Mouse (Mus musculus): ENCODE measurements around the gene Cdk6. TPM values are rescaled to one million over a fixed set of nuclear protein-coding genes. Genes with fewer than 3 reads are reported as not detected.

The Cdk6 gene
- polyA plus RNA-seq, 1 experiment from 2014 or later: 23.4 TPM

GRCm38 (mm10) chr5:3511097-3511795 lies 170.0 kb downstream of the Cdk6 start:
- WGBS: 61% methylated on average over 10 of the region's 10 CpGs
- Histone ChIP-seq H3K9me3 (ENCODE audit: control insufficient read depth, low read length) (no peaks in the 10 kb centered on the region), H3K36me3 (ENCODE audit: control insufficient read depth, insufficient read depth, low read length) (no peaks in the 10 kb centered on the region), H3K4me2 (replicated peaks; ENCODE audit: low read depth, low read length) (no peak overlapping the region), H3K4me1 (ENCODE audit: control insufficient read depth, insufficient read depth, low read length) (0 out of 2 replicates have a peak, but pooled peaks cover 3% of the 10 kb centered on the region), H3K27ac (ENCODE audit: low read depth, low read length) (no peak overlapping the region), H3K4me3 (ENCODE audit: low read length) (no peak overlapping the region), H3K9ac (ENCODE audit: low read depth, low read length) (no peak overlapping the region), H3K27me3 (ENCODE audit: control insufficient read depth, insufficient read depth, low read length) (no peaks in the 10 kb centered on the region)
- ATAC-seq (ENCODE audit: low FRiP score, low TSS enrichment): no peak

GRCm38 (mm10) chr5:3512584-3512983 lies 171.3 kb downstream of the Cdk6 start:
- WGBS: 48% methylated on average over 4 of the region's 4 CpGs
- no peak overlapping the region for H3K9ac ChIP-seq (ENCODE audit: low read depth, low read length)
- ATAC-seq (ENCODE audit: low FRiP score, low TSS enrichment): no peak
- no peaks in the 10 kb centered on the region for H3K27me3 ChIP-seq (ENCODE audit: control insufficient read depth, insufficient read depth, low read length)
- no peak overlapping the region for H3K27ac ChIP-seq (ENCODE audit: low read depth, low read length)
- 0 out of 2 replicates have a peak, but pooled peaks cover 3% of the 10 kb centered on the region for H3K4me1 ChIP-seq (ENCODE audit: control insufficient read depth, insufficient read depth, low read length)
- H3K9me3 ChIP-seq (ENCODE audit: control insufficient read depth, low read length): no peaks in the 10 kb centered on the region
- no peak overlapping the region for H3K4me2 ChIP-seq (replicated peaks; ENCODE audit: low read depth, low read length)
- H3K4me3 ChIP-seq (ENCODE audit: low read length): no peak overlapping the region
- no peaks in the 10 kb centered on the region for H3K36me3 ChIP-seq (ENCODE audit: control insufficient read depth, insufficient read depth, low read length)

- Histone ChIP-seq H3K9me3 (ENCODE audit: control insufficient read depth, low read length) (no peaks in the 10 kb centered on the region), H3K9ac (ENCODE audit: low read depth, low read length) (no peak overlapping the region), H3K4me3 (ENCODE audit: low read length) (no peak overlapping the region), H3K4me1 (ENCODE audit: control insufficient read depth, insufficient read depth, low read length) (0 out of 2 replicates have a peak, but pooled peaks cover 3% of the 10 kb centered on the region), H3K27ac (ENCODE audit: low read depth, low read length) (no peak overlapping the region), H3K36me3 (ENCODE audit: control insufficient read depth, insufficient read depth, low read length) (no peaks in the 10 kb centered on the region), H3K4me2 (replicated peaks; ENCODE audit: low read depth, low read length) (no peak overlapping the region), H3K27me3 (ENCODE audit: control insufficient read depth, insufficient read depth, low read length) (no peaks in the 10 kb centered on the region)
- ATAC-seq (ENCODE audit: low FRiP score, low TSS enrichment): no peak
- WGBS: 46% methylated on average over 8 of the region's 8 CpGs
These were observed 173.6 kb downstream of the Cdk6 start for GRCm38 (mm10) chr5:3514901-3515311.

GRCm38 (mm10) chr5:3515477-3515876 lies 174.2 kb downstream of the Cdk6 start:
- H3K4me3 ChIP-seq (ENCODE audit: low read length): no peak overlapping the region
- H3K4me1 ChIP-seq (ENCODE audit: control insufficient read depth, insufficient read depth, low read length): 0 out of 2 replicates have a peak, but pooled peaks cover 3% of the 10 kb centered on the region
- H3K27ac ChIP-seq (ENCODE audit: low read depth, low read length): no peak overlapping the region
- H3K9ac ChIP-seq (ENCODE audit: low read depth, low read length): no peak overlapping the region
- no peaks in the 10 kb centered on the region for H3K9me3 ChIP-seq (ENCODE audit: control insufficient read depth, low read length)
- H3K36me3 ChIP-seq (ENCODE audit: control insufficient read depth, insufficient read depth, low read length): peaks cover 1% of the 10 kb centered on the region; the same call in 1 of the 2 replicates
- no peak for ATAC-seq (ENCODE audit: low FRiP score, low TSS enrichment)
- WGBS: 93% methylated on average over 9 of the region's 9 CpGs
- no peaks in the 10 kb centered on the region for H3K27me3 ChIP-seq (ENCODE audit: control insufficient read depth, insufficient read depth, low read length)
- H3K4me2 ChIP-seq (replicated peaks; ENCODE audit: low read depth, low read length): no peak overlapping the region

GRCm38 (mm10) chr5:3516481-3517075 lies 175.3 kb downstream of the Cdk6 start:
- Histone ChIP-seq H3K27ac (ENCODE audit: low read depth, low read length) (no peak overlapping the region), H3K36me3 (ENCODE audit: control insufficient read depth, insufficient read depth, low read length) (peaks cover 3% of the 10 kb centered on the region; the same call in 1 of the 2 replicates), H3K4me1 (ENCODE audit: control insufficient read depth, insufficient read depth, low read length) (no peaks in the 10 kb centered on the region), H3K9me3 (ENCODE audit: control insufficient read depth, low read length) (no peaks in the 10 kb centered on the region), H3K9ac (ENCODE audit: low read depth, low read length) (no peak overlapping the region), H3K4me2 (replicated peaks; ENCODE audit: low read depth, low read length) (no peak overlapping the region), H3K4me3 (ENCODE audit: low read length) (no peak overlapping the region), H3K27me3 (ENCODE audit: control insufficient read depth, insufficient read depth, low read length) (no peaks in the 10 kb centered on the region)
- peak; percentile 77 for ATAC-seq (ENCODE audit: low FRiP score, low TSS enrichment)
- WGBS: 58% methylated on average over 9 of the region's 9 CpGs

- no peaks in the 10 kb centered on the region for H3K27me3 ChIP-seq (ENCODE audit: control insufficient read depth, insufficient read depth, low read length)
- no peak overlapping the region for H3K9ac ChIP-seq (ENCODE audit: low read depth, low read length)
- H3K4me3 ChIP-seq (ENCODE audit: low read length): no peak overlapping the region
- H3K9me3 ChIP-seq (ENCODE audit: control insufficient read depth, low read length): no peaks in the 10 kb centered on the region
- 82% methylated on average over 18 of the region's 18 CpGs for WGBS
- H3K4me1 ChIP-seq (ENCODE audit: control insufficient read depth, insufficient read depth, low read length): no peaks in the 10 kb centered on the region
- no peak overlapping the region for H3K27ac ChIP-seq (ENCODE audit: low read depth, low read length)
- no peak for ATAC-seq (ENCODE audit: low FRiP score, low TSS enrichment)
- H3K36me3 ChIP-seq (ENCODE audit: control insufficient read depth, insufficient read depth, low read length): peaks cover 3% of the 10 kb centered on the region; the same call in 1 of the 2 replicates
- H3K4me2 ChIP-seq (replicated peaks; ENCODE audit: low read depth, low read length): no peak overlapping the region
These were observed 179.4 kb downstream of the Cdk6 start for GRCm38 (mm10) chr5:3520493-3521359.

- Histone ChIP-seq H3K36me3 (ENCODE audit: control insufficient read depth, insufficient read depth, low read length) (peaks cover 3% of the 10 kb centered on the region; the same call in 1 of the 2 replicates), H3K4me1 (ENCODE audit: control insufficient read depth, insufficient read depth, low read length) (no peaks in the 10 kb centered on the region), H3K9ac (ENCODE audit: low read depth, low read length) (no peak overlapping the region), H3K27me3 (ENCODE audit: control insufficient read depth, insufficient read depth, low read length) (no peaks in the 10 kb centered on the region), H3K27ac (ENCODE audit: low read depth, low read length) (no peak overlapping the region), H3K4me2 (replicated peaks; ENCODE audit: low read depth, low read length) (no peak overlapping the region), H3K4me3 (ENCODE audit: low read length) (no peak overlapping the region), H3K9me3 (ENCODE audit: control insufficient read depth, low read length) (no peaks in the 10 kb centered on the region)
- WGBS: 91% methylated on average over 12 of the region's 12 CpGs
- ATAC-seq (ENCODE audit: low FRiP score, low TSS enrichment): no peak
These were observed 180.5 kb downstream of the Cdk6 start for GRCm38 (mm10) chr5:3521741-3522140.

- H3K9me3 ChIP-seq (ENCODE audit: control insufficient read depth, low read length): no peaks in the 10 kb centered on the region
- no peak overlapping the region for H3K4me2 ChIP-seq (replicated peaks; ENCODE audit: low read depth, low read length)
- ATAC-seq (ENCODE audit: low FRiP score, low TSS enrichment): no peak
- no peak overlapping the region for H3K4me3 ChIP-seq (ENCODE audit: low read length)
- H3K27ac ChIP-seq (ENCODE audit: low read depth, low read length): no peak overlapping the region
- 93% methylated on average over 10 of the region's 10 CpGs for WGBS
- no peaks in the 10 kb centered on the region for H3K27me3 ChIP-seq (ENCODE audit: control insufficient read depth, insufficient read depth, low read length)
- no peak overlapping the region for H3K9ac ChIP-seq (ENCODE audit: low read depth, low read length)
- no peaks in the 10 kb centered on the region for H3K4me1 ChIP-seq (ENCODE audit: control insufficient read depth, insufficient read depth, low read length)
- H3K36me3 ChIP-seq (ENCODE audit: control insufficient read depth, insufficient read depth, low read length): peaks cover 3% of the 10 kb centered on the region; the same call in 1 of the 2 replicates
These were observed 181.5 kb downstream of the Cdk6 start for GRCm38 (mm10) chr5:3522826-3523225.

All from kidney, embryonic 14.5 days (tissue).